Mouse (Mus musculus) MEL (cell line): ENCODE measurements at regions not wholly inside any gene's neighbourhood (a gene's known extent, or its start where the extent isn't known, plus 50 kb on each side); places are given as distances from the start of the nearest gene placed in this dataset.

Source experiments
- DNase-seq: peaks from one replicate; pipeline ENCODE4 v3.0.0; 2011; ENCODE audit warnings: low read depth, low spot score
- H3K27ac ChIP-seq: 2 replicates; pipeline ENCODE4 v1.5.1; 2012; ENCODE audit warnings: low read depth, mild to moderate bottlenecking, control low read depth, low read length, moderate library complexity; ENCODE audit not compliant: control insufficient read depth
- H3K27me3 ChIP-seq, 2 experiments: fragments of 150-350 bp in 1 of 2; sonication (generic) in 1 of 2; 2 replicates each; pipeline ENCODE4 v1.6.1; 2012; ENCODE audit warnings: low read length in 2 of 2, mild to moderate bottlenecking in 2 of 2, improper control_type of control experiment in 1 of 2, moderate library complexity in 1 of 2; ENCODE audit not compliant: insufficient read depth in 2 of 2, control insufficient read depth in 1 of 2
- H3K36me3 ChIP-seq, 2 experiments: 2 replicates each; pipeline ENCODE4 v1.6.1; 2012 to 2014; ENCODE audit warnings: low read length in 2 of 2, improper control_type of control experiment in 1 of 2, inconsistent platforms in 1 of 2, mild to moderate bottlenecking in 1 of 2; ENCODE audit not compliant: insufficient read depth in 2 of 2, control insufficient read depth in 1 of 2
- H3K4me1 ChIP-seq, 2 experiments: fragments of 150-350 bp in 1 of 2; sonication (generic) in 1 of 2; 2 replicates each; pipeline ENCODE4 v1.6.1; 2012; ENCODE audit warnings: low read length in 2 of 2, improper control_type of control experiment in 1 of 2, mild to moderate bottlenecking in 1 of 2; ENCODE audit not compliant: insufficient read depth in 2 of 2, control insufficient read depth in 1 of 2
- H3K4me3 ChIP-seq, 2 experiments: fragments of 150-350 bp in 1 of 2; sonication (generic) in 1 of 2; 2 replicates each; pipeline ENCODE4 v1.5.1; 2012; ENCODE audit warnings: low read depth in 2 of 2, low read length in 2 of 2, mild to moderate bottlenecking in 2 of 2, moderate library complexity in 2 of 2, control low read depth in 1 of 2, improper control_type of control experiment in 1 of 2; ENCODE audit not compliant: control insufficient read depth in 1 of 2, insufficient read depth in 1 of 2
- H3K79me2 ChIP-seq: 2 replicates; pipeline ENCODE4 v1.6.1; 2012; ENCODE audit warnings: mild to moderate bottlenecking, low read length, moderate library complexity; ENCODE audit not compliant: control insufficient read depth, poor library complexity, insufficient read depth
- H3K9ac ChIP-seq: 2 replicates; pipeline ENCODE4 v1.6.1; 2012; ENCODE audit warnings: low read depth, mild to moderate bottlenecking, control low read depth, low read length, moderate library complexity; ENCODE audit not compliant: control insufficient read depth, poor library complexity, severe bottlenecking
- H3K9me3 ChIP-seq: fragments of 150-350 bp; sonication (generic); replicated peaks from 2 replicates; pipeline ENCODE4 v1.6.1; 2012; ENCODE audit warnings: mild to moderate bottlenecking, low read length, improper control_type of control experiment, moderate library complexity; ENCODE audit not compliant: insufficient read depth
- BHLHE40 ChIP-seq: IDR thresholded peaks from 2 replicates; pipeline ENCODE4 v1.6.1; 2012; ENCODE audit warnings: low read depth, mild to moderate bottlenecking, inconsistent platforms, low read length, improper control_type of control experiment, borderline replicate concordance
- CHD1 ChIP-seq: IDR thresholded peaks from 2 replicates; pipeline ENCODE4 v1.6.1; 2012; ENCODE audit warnings: low read depth, mild to moderate bottlenecking, inconsistent platforms, low read length, improper control_type of control experiment
- CHD2 ChIP-seq: IDR thresholded peaks from 2 replicates; pipeline ENCODE4 v1.6.1; 2011; ENCODE audit warnings: low read length, improper control_type of control experiment
- ELF1 ChIP-seq: IDR thresholded peaks from 2 replicates; pipeline ENCODE4 v1.6.1; 2014; ENCODE audit warnings: low read depth, mild to moderate bottlenecking, inconsistent platforms, low read length, improper control_type of control experiment, moderate library complexity
- EP300 ChIP-seq, 2 experiments: IDR thresholded peaks; 2 replicates each; pipeline ENCODE4 v1.6.1; 2011; ENCODE audit warnings: improper control_type of control experiment in 2 of 2, low read length in 2 of 2, low read depth in 1 of 2, mild to moderate bottlenecking in 1 of 2
- ETS1 ChIP-seq: IDR thresholded peaks from 2 replicates; pipeline ENCODE4 v1.6.1; 2012; ENCODE audit warnings: low read depth, mild to moderate bottlenecking, inconsistent platforms, low read length, improper control_type of control experiment, moderate library complexity
- GABPA ChIP-seq: IDR thresholded peaks from 2 replicates; pipeline ENCODE4 v1.6.1; 2012; ENCODE audit warnings: low read depth, mild to moderate bottlenecking, inconsistent platforms, low read length, improper control_type of control experiment, moderate library complexity
- MAX ChIP-seq: IDR thresholded peaks from 2 replicates; pipeline ENCODE4 v1.6.1; 2011; ENCODE audit warnings: low read length, improper control_type of control experiment
- MYB ChIP-seq: IDR thresholded peaks from 2 replicates; pipeline ENCODE4 v1.6.1; 2011; ENCODE audit warnings: mild to moderate bottlenecking, low read depth, low read length, improper control_type of control experiment
- NRF1 ChIP-seq: IDR thresholded peaks from 2 replicates; pipeline ENCODE4 v1.6.1; 2014; ENCODE audit warnings: low read depth, mild to moderate bottlenecking, inconsistent platforms, low read length, improper control_type of control experiment, moderate library complexity; ENCODE audit not compliant: poor library complexity, insufficient read depth, severe bottlenecking
- POLR2A ChIP-seq, 2 experiments: IDR thresholded peaks; 2 replicates each; pipeline ENCODE4 v1.6.1; 2011 to 2012; ENCODE audit warnings: low read length in 2 of 2, mild to moderate bottlenecking in 2 of 2, control low read depth in 1 of 2, improper control_type of control experiment in 1 of 2, low read depth in 1 of 2, moderate library complexity in 1 of 2; ENCODE audit not compliant: control insufficient read depth in 1 of 2, insufficient read depth in 1 of 2, poor library complexity in 1 of 2
- POLR2AphosphoS2 ChIP-seq: IDR thresholded peaks from 2 replicates; pipeline ENCODE4 v1.6.1; 2011; ENCODE audit warnings: low read length, improper control_type of control experiment
- RCOR1 ChIP-seq: IDR thresholded peaks from 2 replicates; pipeline ENCODE4 v1.6.1; 2012; ENCODE audit warnings: low read depth, mild to moderate bottlenecking, inconsistent platforms, low read length, improper control_type of control experiment
- SIN3A ChIP-seq: IDR thresholded peaks from 2 replicates; pipeline ENCODE4 v1.6.1; 2012; ENCODE audit warnings: low read length, improper control_type of control experiment, inconsistent platforms
- SMC3 ChIP-seq: IDR thresholded peaks from 2 replicates; pipeline ENCODE4 v1.6.1; 2011; ENCODE audit warnings: low read depth, low read length, improper control_type of control experiment
- TAL1 ChIP-seq: IDR thresholded peaks from 2 replicates; pipeline ENCODE4 v1.6.1; 2012; ENCODE audit warnings: mild to moderate bottlenecking, inconsistent platforms, low read length, moderate library complexity, mixed read lengths
- UBTF ChIP-seq: IDR thresholded peaks from 2 replicates; pipeline ENCODE4 v1.6.1; 2012; ENCODE audit warnings: low read depth, mild to moderate bottlenecking, inconsistent platforms, low read length, improper control_type of control experiment, moderate library complexity, borderline replicate concordance; ENCODE audit not compliant: insufficient read depth
- USF1 ChIP-seq: IDR thresholded peaks from 2 replicates; pipeline ENCODE4 v1.6.1; 2014; ENCODE audit warnings: low read depth, mild to moderate bottlenecking, inconsistent platforms, low read length, improper control_type of control experiment, moderate library complexity
- ZC3H11A ChIP-seq: IDR thresholded peaks from 2 replicates; pipeline ENCODE4 v1.6.1; 2012; ENCODE audit warnings: low read depth, mild to moderate bottlenecking, inconsistent platforms, low read length, improper control_type of control experiment
- ZKSCAN1 ChIP-seq: IDR thresholded peaks from 2 replicates; pipeline ENCODE4 v1.6.1; 2012; ENCODE audit warnings: low read depth, mild to moderate bottlenecking, inconsistent platforms, low read length, improper control_type of control experiment, moderate library complexity
- ZNF384 ChIP-seq: IDR thresholded peaks from 2 replicates; pipeline ENCODE4 v1.6.1; 2012; ENCODE audit warnings: low read depth, mild to moderate bottlenecking, inconsistent platforms, low read length, improper control_type of control experiment

DNA sequence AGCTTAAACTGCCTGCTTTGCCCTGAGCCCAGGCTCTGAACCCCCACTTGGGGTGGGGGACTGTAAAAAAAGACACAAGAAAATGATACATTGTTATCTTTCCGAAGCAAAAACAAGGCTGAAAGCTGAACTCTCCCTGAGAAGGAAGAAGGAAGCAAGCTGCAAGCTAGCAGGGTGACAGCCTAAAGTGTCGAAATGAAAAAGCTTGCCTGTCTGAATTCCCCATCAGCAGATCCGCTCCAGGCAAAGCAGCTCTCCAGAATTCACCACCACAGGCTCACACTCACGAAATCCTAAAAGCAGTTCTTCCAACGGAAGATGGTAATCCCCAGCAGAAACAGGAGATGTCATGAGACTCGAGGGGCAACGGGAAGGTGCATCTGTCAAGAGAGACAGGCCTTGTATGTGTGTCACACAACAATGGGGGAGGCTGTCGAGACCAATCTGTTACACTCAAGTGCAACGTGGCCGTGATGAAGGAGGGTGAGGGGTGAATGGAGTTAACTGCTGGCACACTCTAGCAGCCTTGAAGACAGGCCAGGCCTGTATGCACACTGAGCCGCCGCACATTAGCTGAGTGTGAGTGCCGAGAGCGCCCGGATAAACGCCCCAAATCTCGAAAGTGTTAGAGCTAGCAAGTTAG lies 139.5 kb upstream of the A530016L24Rik start:
- DNase-seq, result no peak
- Histone ChIP-seq H3K9ac (no peak overlapping the region), H3K79me2 (no peaks in the 10 kb centered on the region), H3K36me3 (no peaks in the 10 kb centered on the region), H3K9me3 (0 out of 2 replicates have a peak, but pooled peaks cover 2% of the 10 kb centered on the region), H3K27me3 (no peaks in the 10 kb centered on the region; a peak in 1 of 4 replicates), H3K4me1 (no peaks in the 10 kb centered on the region), H3K4me3 (no peak overlapping the region), H3K27ac (no peak overlapping the region)
- no peak for TF ChIP-seq USF1
- TF ChIP-seq POLR2A (IDR thresholded peaks at IDR 0.05; ENCODE audit: control insufficient read depth in 1 of 2, insufficient read depth in 1 of 2, low read depth in 1 of 2, low read length in 2 of 2, poor library complexity in 1 of 2), result no peak
- TF ChIP-seq NRF1, result no peak

DNA sequence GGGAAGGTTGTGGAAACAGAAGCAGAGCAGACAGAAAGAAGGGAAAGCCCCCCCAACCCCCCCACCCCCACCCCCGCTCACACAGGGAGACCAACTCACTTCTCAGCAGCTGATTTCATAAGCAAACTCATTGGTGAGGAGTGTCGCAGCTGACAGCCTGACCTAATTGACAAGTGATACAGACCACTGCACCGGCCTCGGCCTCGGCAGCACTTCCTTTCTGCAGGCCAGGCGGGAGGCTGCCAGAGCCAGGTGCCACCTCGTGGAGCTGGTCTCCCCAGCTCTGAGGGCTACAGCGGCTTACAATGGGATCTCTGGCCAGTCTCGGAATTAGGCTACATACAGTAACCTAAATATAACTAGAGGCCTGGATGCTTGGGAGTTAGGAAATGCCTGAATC lies 138.5 kb upstream of the A530016L24Rik start:
- H3K27ac ChIP-seq, result no peak overlapping the region
- no peaks in the 10 kb centered on the region for H3K4me1 ChIP-seq
- H3K27me3 ChIP-seq, result no peaks in the 10 kb centered on the region; a peak in 1 of 4 replicates
- no peak overlapping the region for H3K4me3 ChIP-seq
- no peak for DNase-seq
- no peak overlapping the region for H3K9ac ChIP-seq
- H3K79me2 ChIP-seq, result no peaks in the 10 kb centered on the region
- no peaks in the 10 kb centered on the region for H3K36me3 ChIP-seq
- no peak for TF ChIP-seq SMC3
- no peak for TF ChIP-seq BHLHE40
- TF ChIP-seq ELF1, result no peak
- no peak for TF ChIP-seq USF1
- no peak for TF ChIP-seq ZNF384
- no peak for TF ChIP-seq EP300 (IDR thresholded peaks at IDR 0.05; ENCODE audit: low read depth in 1 of 2, low read length in 2 of 2)
- no peak for TF ChIP-seq ZKSCAN1
- no peak for TF ChIP-seq RCOR1
- TF ChIP-seq ETS1, result no peak
- TF ChIP-seq SIN3A, result no peak
- no peak for TF ChIP-seq ZC3H11A
- TF ChIP-seq MYB, result no peak
- TF ChIP-seq POLR2AphosphoS2, result no peak
- no peak for TF ChIP-seq CHD2
- TF ChIP-seq MAX, result no peak
- TF ChIP-seq GABPA, result no peak
- no peak for TF ChIP-seq TAL1
- TF ChIP-seq UBTF, result no peak
- no peak for TF ChIP-seq CHD1
- TF ChIP-seq, all 39 proteins: peak for 0
- peaks cover 4% of the 10 kb centered on the region; the same call in 1 of the 2 replicates for H3K9me3 ChIP-seq
